31 mouse cellular contexts compared by ENCODE assay signal in the genomic region with DNA sequence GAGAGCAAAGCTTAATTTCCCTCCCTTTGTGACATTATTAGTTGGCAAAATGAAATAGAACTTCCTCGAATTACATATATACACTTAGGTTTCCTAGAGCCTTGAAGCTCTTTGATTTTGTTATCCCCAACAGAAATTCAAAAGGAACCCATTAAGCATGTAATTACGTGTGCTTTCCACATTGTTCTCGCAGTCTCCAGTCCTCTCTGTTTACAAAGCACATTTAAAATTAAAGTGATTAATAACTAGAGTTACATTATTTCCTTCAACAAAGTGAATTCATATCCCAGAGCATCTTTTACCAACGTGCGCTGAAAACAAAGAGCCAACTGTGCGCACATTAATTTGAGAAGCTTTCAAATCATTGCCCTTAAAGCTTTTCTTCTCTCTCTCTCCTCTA.
DNase-seq lines count a peak whose midpoint lies in the region; ATAC-seq and TF ChIP-seq lines count a peak whose summit lies in the region.
"Had no signal": no experiment of that assay in that cellular context is flagged by ENCODE, and none has a peak within 500 bp of the region (broad histone marks: within the 10 kb centered on the region; RNA-seq: fewer than 3 reads in every experiment).

No protein-coding gene starts in this region.

- peak; percentile 24 for DNase-seq in hindbrain, embryonic 14.5 days (ENCODE audit: low spot score)
- peak; percentile 4 for DNase-seq in midbrain, postnatal 0 days (ENCODE audit: low spot score)
- DNase-seq in midbrain, embryonic 11.5 days (ENCODE audit: low spot score, missing footprints) = no peak
- DNase-seq in heart, adult 11 months = no peak
- DNase-seq: adrenal gland, postnatal 10 days; adrenal gland, postnatal 36 days; B cell, adult 2 months; cerebellum, adult 11 months; cerebellum, adult 8-10 months; cerebellum, postnatal 10 days; cerebellum, postnatal 36 days; embryo, embryonic 11 days; gastrocnemius, adult 2 months; gastrocnemius, postnatal 14 days; heart, adult 18-20 months; heart, postnatal 10 days; heart, postnatal 36 days; kidney, adult 11 months had no signal

- no peak overlapping the region for H3K4me3 ChIP-seq in hindbrain, embryonic 14.5 days (replicated peaks; ENCODE audit: low read length)
- no peak overlapping the region for H3K4me3 ChIP-seq in hindbrain, embryonic 13.5 days
- H3K4me3 ChIP-seq in midbrain, postnatal 0 days (ENCODE audit: low read depth, low read length) = no peak overlapping the region
- H3K4me3 ChIP-seq in midbrain, embryonic 11.5 days (ENCODE audit: low read depth, low read length) = no peak overlapping the region
- H3K4me3 ChIP-seq in embryonic facial prominence, embryonic 15.5 days (replicated peaks) = no peak overlapping the region
- H3K4me3 ChIP-seq in neural tube, embryonic 15.5 days (replicated peaks) = no peak overlapping the region
- H3K4me3 ChIP-seq: forebrain, embryonic 10.5 days; forebrain, embryonic 13.5 days; gastrocnemius, adult 2 months; heart, embryonic 12.5 days; heart, embryonic 15.5 days; hindbrain, embryonic 10.5 days; intestine, embryonic 15.5 days had no signal

- H3K9me3 ChIP-seq in hindbrain, embryonic 14.5 days (ENCODE audit: control insufficient read depth, low read length) = no peaks in the 10 kb centered on the region
- no peaks in the 10 kb centered on the region for H3K9me3 ChIP-seq in hindbrain, embryonic 13.5 days
- H3K9me3 ChIP-seq in midbrain, postnatal 0 days (ENCODE audit: low read length) = no peaks in the 10 kb centered on the region
- H3K9me3 ChIP-seq in midbrain, embryonic 11.5 days (ENCODE audit: control insufficient read depth, low read length) = no peaks in the 10 kb centered on the region
- no peaks in the 10 kb centered on the region for H3K9me3 ChIP-seq in embryonic facial prominence, embryonic 15.5 days (replicated peaks)
- H3K9me3 ChIP-seq in neural tube, embryonic 15.5 days (replicated peaks) = no peaks in the 10 kb centered on the region
- H3K9me3 ChIP-seq: forebrain, embryonic 10.5 days; forebrain, embryonic 13.5 days; heart, embryonic 12.5 days; heart, embryonic 15.5 days; hindbrain, embryonic 10.5 days; intestine, embryonic 15.5 days had no signal

- no peaks in the 10 kb centered on the region for H3K36me3 ChIP-seq in hindbrain, embryonic 14.5 days (replicated peaks; ENCODE audit: control insufficient read depth, insufficient read depth)
- H3K36me3 ChIP-seq in hindbrain, embryonic 13.5 days = no peaks in the 10 kb centered on the region
- H3K36me3 ChIP-seq in midbrain, postnatal 0 days (ENCODE audit: insufficient read depth, low read length) = no peaks in the 10 kb centered on the region
- H3K36me3 ChIP-seq in midbrain, embryonic 11.5 days (ENCODE audit: control insufficient read depth, insufficient read depth, low read length) = no peaks in the 10 kb centered on the region
- H3K36me3 ChIP-seq in embryonic facial prominence, embryonic 15.5 days = no peaks in the 10 kb centered on the region
- no peaks in the 10 kb centered on the region for H3K36me3 ChIP-seq in neural tube, embryonic 15.5 days
- H3K36me3 ChIP-seq: forebrain, embryonic 10.5 days; G1E; heart, embryonic 15.5 days; hindbrain, embryonic 10.5 days; intestine, embryonic 15.5 days had no signal

- H3K27me3 ChIP-seq in hindbrain, embryonic 14.5 days (ENCODE audit: control insufficient read depth, insufficient read depth, low read length) = no peaks in the 10 kb centered on the region
- no peaks in the 10 kb centered on the region for H3K27me3 ChIP-seq in hindbrain, embryonic 13.5 days
- H3K27me3 ChIP-seq in midbrain, postnatal 0 days (ENCODE audit: insufficient read depth, low read length) = no peaks in the 10 kb centered on the region
- no peaks in the 10 kb centered on the region for H3K27me3 ChIP-seq in midbrain, embryonic 11.5 days (ENCODE audit: control insufficient read depth, insufficient read depth, low read length)
- no peaks in the 10 kb centered on the region for H3K27me3 ChIP-seq in embryonic facial prominence, embryonic 15.5 days
- H3K27me3 ChIP-seq in neural tube, embryonic 15.5 days (replicated peaks) = no peaks in the 10 kb centered on the region
- H3K27me3 ChIP-seq: CH12.LX; forebrain, embryonic 13.5 days; heart, embryonic 12.5 days; heart, embryonic 15.5 days; intestine, embryonic 15.5 days; Patski had no signal

- H3K4me2 ChIP-seq in hindbrain, embryonic 14.5 days (replicated peaks) = no peak overlapping the region
- H3K4me2 ChIP-seq in hindbrain, embryonic 13.5 days = no peak overlapping the region
- no peak overlapping the region for H3K4me2 ChIP-seq in midbrain, postnatal 0 days (ENCODE audit: low read depth, low read length, poor library complexity, severe bottlenecking)
- no peak overlapping the region for H3K4me2 ChIP-seq in midbrain, embryonic 11.5 days
- H3K4me2 ChIP-seq in embryonic facial prominence, embryonic 15.5 days (replicated peaks) = no peak overlapping the region
- no peak overlapping the region for H3K4me2 ChIP-seq in neural tube, embryonic 15.5 days
- H3K4me2 ChIP-seq: forebrain, embryonic 13.5 days; heart, embryonic 12.5 days; heart, embryonic 15.5 days; intestine, embryonic 15.5 days had no signal

- ATAC-seq in hindbrain, embryonic 14.5 days (ENCODE audit: low FRiP score) = 0 out of 2 replicates have a peak, but pooled peaks have one; percentile 21
- ATAC-seq in hindbrain, embryonic 13.5 days (ENCODE audit: low FRiP score) = no peak
- no peak for ATAC-seq in midbrain, postnatal 0 days (ENCODE audit: low FRiP score)
- no peak for ATAC-seq in midbrain, embryonic 11.5 days (ENCODE audit: low FRiP score)
- ATAC-seq in embryonic facial prominence, embryonic 15.5 days (ENCODE audit: insufficient number of reproducible peaks, low FRiP score, low TSS enrichment, low read depth) = peak; percentile 43; the same call in 1 of the 2 replicates
- peak; percentile 63 for ATAC-seq in neural tube, embryonic 15.5 days (ENCODE audit: low FRiP score)
- ATAC-seq: forebrain, embryonic 13.5 days; forebrain, embryonic 16.5 days; intestine, embryonic 15.5 days; Patski had no signal

- WGBS in hindbrain, embryonic 14.5 days = 59% methylated on average over 6 of the region's 6 CpGs
- WGBS in hindbrain, embryonic 13.5 days = 52% methylated on average over 6 of the region's 6 CpGs
- 74% methylated on average over 6 of the region's 6 CpGs for WGBS in midbrain, postnatal 0 days
- WGBS in midbrain, embryonic 11.5 days = 88% methylated on average over 6 of the region's 6 CpGs
- WGBS in embryonic facial prominence, embryonic 15.5 days = 52% methylated on average over 6 of the region's 6 CpGs
- 30% methylated on average over 6 of the region's 6 CpGs for WGBS in neural tube, embryonic 15.5 days

- no peaks in the 10 kb centered on the region for H3K4me1 ChIP-seq in hindbrain, embryonic 14.5 days (replicated peaks; ENCODE audit: control insufficient read depth, insufficient read depth, low read length)
- no peaks in the 10 kb centered on the region for H3K4me1 ChIP-seq in hindbrain, embryonic 13.5 days (replicated peaks)
- H3K4me1 ChIP-seq in midbrain, postnatal 0 days (ENCODE audit: insufficient read depth, low read length) = no peaks in the 10 kb centered on the region
- no peaks in the 10 kb centered on the region for H3K4me1 ChIP-seq in midbrain, embryonic 11.5 days (ENCODE audit: control insufficient read depth, insufficient read depth, low read length)
- H3K4me1 ChIP-seq in embryonic facial prominence, embryonic 15.5 days = no peaks in the 10 kb centered on the region
- H3K4me1 ChIP-seq in neural tube, embryonic 15.5 days = peaks cover 5% of the 10 kb centered on the region; the same call in 1 of the 2 replicates
- H3K4me1 ChIP-seq: forebrain, embryonic 10.5 days; forebrain, embryonic 13.5 days; hindbrain, embryonic 10.5 days; intestine, embryonic 15.5 days had no signal

- H3K27ac ChIP-seq in hindbrain, embryonic 14.5 days = no peak overlapping the region
- H3K27ac ChIP-seq in hindbrain, embryonic 13.5 days = no peak overlapping the region
- H3K27ac ChIP-seq in midbrain, postnatal 0 days (ENCODE audit: low read depth, low read length) = no peak overlapping the region
- H3K27ac ChIP-seq in midbrain, embryonic 11.5 days (ENCODE audit: low read depth, low read length) = no peak overlapping the region
- H3K27ac ChIP-seq in embryonic facial prominence, embryonic 15.5 days (replicated peaks) = no peak overlapping the region
- H3K27ac ChIP-seq in neural tube, embryonic 15.5 days (replicated peaks) = no peak overlapping the region
- H3K27ac ChIP-seq: forebrain, embryonic 10.5 days; forebrain, embryonic 13.5 days; gastrocnemius, adult 2 months; heart, embryonic 15.5 days; hindbrain, embryonic 10.5 days; intestine, embryonic 15.5 days had no signal

- TF ChIP-seq CTCF in midbrain, postnatal 0 days (IDR thresholded peaks at IDR 0.05) = no peak

- H3K9ac ChIP-seq in hindbrain, embryonic 14.5 days = no peak overlapping the region
- H3K9ac ChIP-seq in hindbrain, embryonic 13.5 days = no peak overlapping the region
- no peak overlapping the region for H3K9ac ChIP-seq in midbrain, postnatal 0 days (replicated peaks; ENCODE audit: low read length, poor library complexity, severe bottlenecking)
- no peak overlapping the region for H3K9ac ChIP-seq in midbrain, embryonic 11.5 days (ENCODE audit: low read length)
- H3K9ac ChIP-seq in embryonic facial prominence, embryonic 15.5 days = no peak overlapping the region
- H3K9ac ChIP-seq in neural tube, embryonic 15.5 days (replicated peaks) = no peak overlapping the region
- H3K9ac ChIP-seq: forebrain, embryonic 13.5 days; heart, embryonic 12.5 days; heart, embryonic 15.5 days; intestine, embryonic 15.5 days had no signal

Comparison
In these comparisons a context has a peak if more than half of its experiments do, and no peak if none do; other contexts are left out.
1. ATAC-seq: peak in hindbrain, embryonic 14.5 days (single experiment), embryonic facial prominence, embryonic 15.5 days (single experiment) and neural tube, embryonic 15.5 days (single experiment); none in hindbrain, embryonic 13.5 days (single experiment), midbrain, postnatal 0 days (single experiment) and midbrain, embryonic 11.5 days (single experiment).
2. DNase-seq: peak in hindbrain, embryonic 14.5 days (single experiment) and midbrain, postnatal 0 days (single experiment); none in midbrain, embryonic 11.5 days (single experiment) and heart, adult 11 months (single experiment).